Mouse (Mus musculus): ENCODE results near the gene Ptpn4.

GRCm38 (mm10) chr1:119865311-119865710 is 27.9 kb upstream of the Ptpn4 start:
- no peak for TF ChIP-seq USF1 (IDR thresholded peaks at IDR 0.05; ENCODE audit: low read depth, low read length)
- no peak for TF ChIP-seq MYC (IDR thresholded peaks at IDR 0.05; ENCODE audit: low read depth, low read length)
- no peak for TF ChIP-seq ZMIZ1 (IDR thresholded peaks at IDR 0.05; ENCODE audit: low read depth, low read length)
- no peak for TF ChIP-seq ELF1 (IDR thresholded peaks at IDR 0.05; ENCODE audit: low read depth, low read length)
- TF ChIP-seq RAD21 (IDR thresholded peaks at IDR 0.05; ENCODE audit: low read depth, low read length): no peak
- no peak for TF ChIP-seq POLR2A (IDR thresholded peaks at IDR 0.05; ENCODE audit: control insufficient read depth in 1 of 2, insufficient read depth in 1 of 2, low read depth in 1 of 2, low read length in 2 of 2, poor library complexity in 1 of 2)
- no peak for TF ChIP-seq CTCF (IDR thresholded peaks at IDR 0.05 in 2 of 3, conservative IDR thresholded peaks at IDR 0.05 in 1 of 3; ENCODE audit: control insufficient read depth in 1 of 3, insufficient read depth in 1 of 3, low read depth in 2 of 3, low read length in 3 of 3, poor library complexity in 1 of 3, severe bottlenecking in 1 of 3)
- no peak for TF ChIP-seq ZKSCAN1 (IDR thresholded peaks at IDR 0.05; ENCODE audit: low read depth, low read length)
- TF ChIP-seq MAFK (IDR thresholded peaks at IDR 0.05; ENCODE audit: borderline replicate concordance, low read depth, low read length): no peak
- TF ChIP-seq GABPA (IDR thresholded peaks at IDR 0.05; ENCODE audit: low read depth, low read length): no peak

Data from MEL (cell line).